Mouse (Mus musculus): ENCODE measurements around the gene Epha3. TPM values are rescaled to one million over a fixed set of nuclear protein-coding genes. Genes with fewer than 3 reads are reported as not detected.

The Epha3 gene
- polyA plus RNA-seq, 1 experiment from 2014 or later = 6.4 TPM

- H3K4me1 ChIP-seq (replicated peaks; ENCODE audit: control insufficient read depth, insufficient read depth) = no peaks in the 10 kb centered on the region
- H3K36me3 ChIP-seq (ENCODE audit: control insufficient read depth, insufficient read depth, low read length) = no peaks in the 10 kb centered on the region
- H3K27ac ChIP-seq (replicated peaks) = no peak overlapping the region
- WGBS = 61% methylated on average over 6 of the region's 6 CpGs
- no peak overlapping the region for H3K4me3 ChIP-seq (ENCODE audit: low read depth, low read length)
- H3K27me3 ChIP-seq (ENCODE audit: control insufficient read depth, insufficient read depth, low read length) = no peaks in the 10 kb centered on the region
- H3K9ac ChIP-seq (ENCODE audit: low read length) = no peak overlapping the region
- ATAC-seq (ENCODE audit: low FRiP score, low TSS enrichment) (no peak), DNase-seq (ENCODE audit: low spot score) (no peak)
- TF ChIP-seq EP300 (optimal IDR thresholded peaks at IDR 0.05) (no peak), CTCF (IDR thresholded peaks at IDR 0.05; ENCODE audit: low read depth) (no peak)
- H3K9me3 ChIP-seq (ENCODE audit: control insufficient read depth, low read length) = no peaks in the 10 kb centered on the region
- H3K4me2 ChIP-seq (replicated peaks; ENCODE audit: low read depth) = no peak overlapping the region
Measured at GRCm38 (mm10) chr16:63556410-63557146, 307.4 kb downstream of the Epha3 start.

- H3K4me2 ChIP-seq (replicated peaks; ENCODE audit: low read depth) = no peak overlapping the region
- no peaks in the 10 kb centered on the region for H3K4me1 ChIP-seq (replicated peaks; ENCODE audit: control insufficient read depth, insufficient read depth)
- H3K4me3 ChIP-seq (ENCODE audit: low read depth, low read length) = no peak overlapping the region
- WGBS = 84% methylated on average over 7 of the region's 7 CpGs
- H3K27me3 ChIP-seq (ENCODE audit: control insufficient read depth, insufficient read depth, low read length) = no peaks in the 10 kb centered on the region
- no peaks in the 10 kb centered on the region for H3K9me3 ChIP-seq (ENCODE audit: control insufficient read depth, low read length)
- TF ChIP-seq CTCF (IDR thresholded peaks at IDR 0.05; ENCODE audit: low read depth) (no peak), EP300 (optimal IDR thresholded peaks at IDR 0.05) (no peak)
- no peak for DNase-seq (ENCODE audit: low spot score)
- no peak overlapping the region for H3K9ac ChIP-seq (ENCODE audit: low read length)
- H3K36me3 ChIP-seq (ENCODE audit: control insufficient read depth, insufficient read depth, low read length) = no peaks in the 10 kb centered on the region
- H3K27ac ChIP-seq (replicated peaks) = no peak overlapping the region
- ATAC-seq (ENCODE audit: low FRiP score, low TSS enrichment) = no peak
Measured at GRCm38 (mm10) chr16:63552531-63552930, 311.4 kb downstream of the Epha3 start.

- no peaks in the 10 kb centered on the region for H3K36me3 ChIP-seq (ENCODE audit: control insufficient read depth, insufficient read depth, low read length)
- ATAC-seq (ENCODE audit: low FRiP score, low TSS enrichment) (no peak), DNase-seq (ENCODE audit: low spot score) (no peak)
- no peak overlapping the region for H3K4me2 ChIP-seq (replicated peaks; ENCODE audit: low read depth)
- H3K27ac ChIP-seq (replicated peaks) = no peak overlapping the region
- H3K4me3 ChIP-seq (ENCODE audit: low read depth, low read length) = no peak overlapping the region
- TF ChIP-seq CTCF (IDR thresholded peaks at IDR 0.05; ENCODE audit: low read depth) (no peak), EP300 (optimal IDR thresholded peaks at IDR 0.05) (no peak)
- no peak overlapping the region for H3K9ac ChIP-seq (ENCODE audit: low read length)
- no peaks in the 10 kb centered on the region for H3K4me1 ChIP-seq (replicated peaks; ENCODE audit: control insufficient read depth, insufficient read depth)
- no peaks in the 10 kb centered on the region for H3K27me3 ChIP-seq (ENCODE audit: control insufficient read depth, insufficient read depth, low read length)
- H3K9me3 ChIP-seq (ENCODE audit: control insufficient read depth, low read length) = no peaks in the 10 kb centered on the region
Measured at GRCm38 (mm10) chr16:63539489-63539888, 324.5 kb downstream of the Epha3 start.

GRCm38 (mm10) chr16:63528821-63529220 is 335.2 kb downstream of the Epha3 start:
- WGBS = 28% methylated on average over 2 of the region's 2 CpGs
- TF ChIP-seq EP300 (optimal IDR thresholded peaks at IDR 0.05) (no peak), CTCF (IDR thresholded peaks at IDR 0.05; ENCODE audit: low read depth) (no peak)
- no peaks in the 10 kb centered on the region for H3K36me3 ChIP-seq (ENCODE audit: control insufficient read depth, insufficient read depth, low read length)
- no peak overlapping the region for H3K4me3 ChIP-seq (ENCODE audit: low read depth, low read length)
- no peaks in the 10 kb centered on the region for H3K9me3 ChIP-seq (ENCODE audit: control insufficient read depth, low read length)
- ATAC-seq (ENCODE audit: low FRiP score, low TSS enrichment) (no peak), DNase-seq (ENCODE audit: low spot score) (no peak)
- no peak overlapping the region for H3K9ac ChIP-seq (ENCODE audit: low read length)
- no peaks in the 10 kb centered on the region for H3K27me3 ChIP-seq (ENCODE audit: control insufficient read depth, insufficient read depth, low read length)
- H3K4me1 ChIP-seq (replicated peaks; ENCODE audit: control insufficient read depth, insufficient read depth) = no peaks in the 10 kb centered on the region
- H3K4me2 ChIP-seq (replicated peaks; ENCODE audit: low read depth) = no peak overlapping the region
- no peak overlapping the region for H3K27ac ChIP-seq (replicated peaks)

GRCm38 (mm10) chr16:63517636-63518035 is 346.3 kb downstream of the Epha3 start:
- H3K27ac ChIP-seq (replicated peaks) = no peak overlapping the region
- ATAC-seq (ENCODE audit: low FRiP score, low TSS enrichment) (no peak), DNase-seq (ENCODE audit: low spot score) (no peak)
- no peaks in the 10 kb centered on the region for H3K9me3 ChIP-seq (ENCODE audit: control insufficient read depth, low read length)
- 75% methylated on average over 1 of the region's 1 CpGs for WGBS
- H3K4me1 ChIP-seq (replicated peaks; ENCODE audit: control insufficient read depth, insufficient read depth) = no peaks in the 10 kb centered on the region
- H3K4me2 ChIP-seq (replicated peaks; ENCODE audit: low read depth) = no peak overlapping the region
- H3K9ac ChIP-seq (ENCODE audit: low read length) = no peak overlapping the region
- no peaks in the 10 kb centered on the region for H3K27me3 ChIP-seq (ENCODE audit: control insufficient read depth, insufficient read depth, low read length)
- no peaks in the 10 kb centered on the region for H3K36me3 ChIP-seq (ENCODE audit: control insufficient read depth, insufficient read depth, low read length)
- TF ChIP-seq EP300 (optimal IDR thresholded peaks at IDR 0.05) (no peak), CTCF (IDR thresholded peaks at IDR 0.05; ENCODE audit: low read depth) (no peak)
- H3K4me3 ChIP-seq (ENCODE audit: low read depth, low read length) = no peak overlapping the region

GRCm38 (mm10) chr16:63510069-63510468 is 353.9 kb downstream of the Epha3 start:
- no peaks in the 10 kb centered on the region for H3K4me1 ChIP-seq (replicated peaks; ENCODE audit: control insufficient read depth, insufficient read depth)
- no peak for ATAC-seq (ENCODE audit: low FRiP score, low TSS enrichment)
- no peak overlapping the region for H3K9ac ChIP-seq (ENCODE audit: low read length)
- no peak overlapping the region for H3K4me2 ChIP-seq (replicated peaks; ENCODE audit: low read depth)
- no peak for TF ChIP-seq CTCF (IDR thresholded peaks at IDR 0.05; ENCODE audit: low read depth)
- TF ChIP-seq EP300 (optimal IDR thresholded peaks at IDR 0.05) = no peak
- DNase-seq (ENCODE audit: low spot score) = no peak
- WGBS = 84% methylated on average over 2 of the region's 2 CpGs
- H3K4me3 ChIP-seq (ENCODE audit: low read depth, low read length) = no peak overlapping the region
- no peak overlapping the region for H3K27ac ChIP-seq (replicated peaks)
- no peaks in the 10 kb centered on the region for H3K9me3 ChIP-seq (ENCODE audit: control insufficient read depth, low read length)
- no peaks in the 10 kb centered on the region for H3K36me3 ChIP-seq (ENCODE audit: control insufficient read depth, insufficient read depth, low read length)
- H3K27me3 ChIP-seq (ENCODE audit: control insufficient read depth, insufficient read depth, low read length) = no peaks in the 10 kb centered on the region

Measured in stomach, postnatal 0 days (tissue).